Mouse (Mus musculus): Measurements from ENCODE around the gene Uck2. TPM values are rescaled to one million over a fixed set of nuclear protein-coding genes. Genes with fewer than 3 reads are reported as not detected.

The Uck2 gene
- polyA plus RNA-seq, 2 experiments, result 15.3 to 42.6 TPM

- peaks cover 6% of the 10 kb centered on the region for H3K27me3 ChIP-seq (ENCODE audit: control insufficient read depth, insufficient read depth, low read length)
- ATAC-seq (ENCODE audit: insufficient read depth) (no peak), DNase-seq (ENCODE audit: low read depth in 3 of 3, low spot score in 3 of 3) (no peak)
- no peak for TF ChIP-seq EP300 (IDR thresholded peaks at IDR 0.05; ENCODE audit: low read depth)
- TF ChIP-seq CTCF (IDR thresholded peaks at IDR 0.05; ENCODE audit: low read depth), result no peak
- H3K4me1 ChIP-seq (replicated peaks; ENCODE audit: control insufficient read depth in 2 of 2, insufficient read depth in 2 of 2, low read length in 1 of 2), result peaks cover 16 to 27% of the 10 kb centered on the region in 2 experiments
- H3K9me3 ChIP-seq (ENCODE audit: control insufficient read depth, low read length), result no peaks in the 10 kb centered on the region
- peak overlapping the region; percentile 8; the same call in 1 of the 2 replicates for H3K27ac ChIP-seq
- WGBS (ENCODE audit: insufficient replicate concordance), result 71% methylated on average over 3 of the region's 3 CpGs
- H3K36me3 ChIP-seq (replicated peaks; ENCODE audit: control insufficient read depth, insufficient read depth, low read depth), result no peaks in the 10 kb centered on the region
- peak overlapping the region; percentile 99 for H3K4me2 ChIP-seq (ENCODE audit: low read depth)
- H3K4me3 ChIP-seq (ENCODE audit: insufficient read depth in 1 of 2, low read depth in 2 of 2, low read length in 2 of 2), result no peak overlapping the region
- H3K9ac ChIP-seq (replicated peaks), result peak overlapping the region; percentile 78; the same call in 1 of the 2 replicates
Observed at GRCm38 (mm10) chr1:167282112-167282511, 3.0 kb downstream of the Uck2 start.

- no peak overlapping the region for H3K27ac ChIP-seq
- WGBS (ENCODE audit: insufficient replicate concordance), result 63% methylated on average over 10 of the region's 10 CpGs
- H3K4me2 ChIP-seq (ENCODE audit: low read depth), result no peak overlapping the region
- DNase-seq (ENCODE audit: low read depth in 3 of 3, low spot score in 3 of 3) (no peak), ATAC-seq (ENCODE audit: insufficient read depth) (no peak)
- no peak overlapping the region for H3K4me3 ChIP-seq (ENCODE audit: insufficient read depth in 1 of 2, low read depth in 2 of 2, low read length in 2 of 2)
- peaks cover 11 to 22% of the 10 kb centered on the region in 2 experiments for H3K4me1 ChIP-seq (replicated peaks; ENCODE audit: control insufficient read depth in 2 of 2, insufficient read depth in 2 of 2, low read length in 1 of 2)
- no peak for TF ChIP-seq EP300 (IDR thresholded peaks at IDR 0.05; ENCODE audit: low read depth)
- no peak for TF ChIP-seq CTCF (IDR thresholded peaks at IDR 0.05; ENCODE audit: low read depth)
- no peaks in the 10 kb centered on the region for H3K36me3 ChIP-seq (replicated peaks; ENCODE audit: control insufficient read depth, insufficient read depth, low read depth)
- no peaks in the 10 kb centered on the region for H3K27me3 ChIP-seq (ENCODE audit: control insufficient read depth, insufficient read depth, low read length)
- H3K9ac ChIP-seq (replicated peaks), result no peak overlapping the region
- no peaks in the 10 kb centered on the region for H3K9me3 ChIP-seq (ENCODE audit: control insufficient read depth, low read length)
Observed at GRCm38 (mm10) chr1:167280061-167280460, 5.1 kb downstream of the Uck2 start.

- Histone ChIP-seq H3K9ac (replicated peaks) (no peak overlapping the region), H3K4me2 (ENCODE audit: low read depth) (no peak overlapping the region)
- ATAC-seq (ENCODE audit: insufficient read depth), result no peak
Observed at GRCm38 (mm10) chr1:167279160-167279715, 5.9 kb downstream of the Uck2 start.

GRCm38 (mm10) chr1:167278395-167278794, 6.7 kb downstream of the Uck2 start:
- ATAC-seq (ENCODE audit: insufficient read depth), result no peak

More at GRCm38 (mm10) chr1:167279160-167279715, 5.9 kb downstream of the Uck2 start:
- no peak overlapping the region for H3K4me3 ChIP-seq (ENCODE audit: insufficient read depth in 1 of 2, low read depth in 2 of 2, low read length in 2 of 2)
- no peak overlapping the region for H3K27ac ChIP-seq
- peaks cover 15 to 31% of the 10 kb centered on the region in 2 experiments for H3K4me1 ChIP-seq (replicated peaks; ENCODE audit: control insufficient read depth in 2 of 2, insufficient read depth in 2 of 2, low read length in 1 of 2)
- H3K36me3 ChIP-seq (replicated peaks; ENCODE audit: control insufficient read depth, insufficient read depth, low read depth), result no peaks in the 10 kb centered on the region
- DNase-seq (ENCODE audit: low read depth in 3 of 3, low spot score in 3 of 3), result no peak
- WGBS (ENCODE audit: insufficient replicate concordance), result 57% methylated on average over 13 of the region's 13 CpGs
- H3K9me3 ChIP-seq (ENCODE audit: control insufficient read depth, low read length), result no peaks in the 10 kb centered on the region
- H3K27me3 ChIP-seq (ENCODE audit: control insufficient read depth, insufficient read depth, low read length), result no peaks in the 10 kb centered on the region
- TF ChIP-seq EP300 (IDR thresholded peaks at IDR 0.05; ENCODE audit: low read depth), result no peak
- no peak for TF ChIP-seq CTCF (IDR thresholded peaks at IDR 0.05; ENCODE audit: low read depth)

GRCm38 (mm10) chr1:167274646-167275390, 10.3 kb downstream of the Uck2 start:
- ATAC-seq (ENCODE audit: insufficient read depth) (no peak), DNase-seq (ENCODE audit: low read depth in 3 of 3, low spot score in 3 of 3) (no peak)
- Histone ChIP-seq H3K4me1 (replicated peaks; ENCODE audit: control insufficient read depth in 2 of 2, insufficient read depth in 2 of 2, low read length in 1 of 2) (peaks cover 40 to 54% of the 10 kb centered on the region in 2 experiments), H3K36me3 (replicated peaks; ENCODE audit: control insufficient read depth, insufficient read depth, low read depth) (no peaks in the 10 kb centered on the region), H3K4me2 (ENCODE audit: low read depth) (peak overlapping the region; percentile 4; the same call in 1 of the 2 replicates), H3K27ac (no peak overlapping the region; the same call in 1 of the 2 replicates), H3K4me3 (ENCODE audit: insufficient read depth in 1 of 2, low read depth in 2 of 2, low read length in 2 of 2) (no peak overlapping the region), H3K27me3 (ENCODE audit: control insufficient read depth, insufficient read depth, low read length) (no peaks in the 10 kb centered on the region), H3K9me3 (ENCODE audit: control insufficient read depth, low read length) (no peaks in the 10 kb centered on the region), H3K9ac (replicated peaks) (no peak overlapping the region; the same call in 1 of the 2 replicates)
- 70% methylated on average over 12 of the region's 12 CpGs for WGBS (ENCODE audit: insufficient replicate concordance)
- no peak for TF ChIP-seq EP300 (IDR thresholded peaks at IDR 0.05; ENCODE audit: low read depth)
- TF ChIP-seq CTCF (IDR thresholded peaks at IDR 0.05; ENCODE audit: low read depth), result no peak

More at GRCm38 (mm10) chr1:167278395-167278794, 6.7 kb downstream of the Uck2 start:
- WGBS (ENCODE audit: insufficient replicate concordance), result 75% methylated on average over 6 of the region's 6 CpGs
- TF ChIP-seq CTCF (IDR thresholded peaks at IDR 0.05; ENCODE audit: low read depth), result no peak
- no peak for TF ChIP-seq EP300 (IDR thresholded peaks at IDR 0.05; ENCODE audit: low read depth)
- Histone ChIP-seq H3K27ac (no peak overlapping the region), H3K36me3 (replicated peaks; ENCODE audit: control insufficient read depth, insufficient read depth, low read depth) (no peaks in the 10 kb centered on the region), H3K4me1 (replicated peaks; ENCODE audit: control insufficient read depth in 2 of 2, insufficient read depth in 2 of 2, low read length in 1 of 2) (peaks cover 24 to 39% of the 10 kb centered on the region in 2 experiments), H3K27me3 (ENCODE audit: control insufficient read depth, insufficient read depth, low read length) (no peaks in the 10 kb centered on the region), H3K9ac (replicated peaks) (no peak overlapping the region), H3K9me3 (ENCODE audit: control insufficient read depth, low read length) (no peaks in the 10 kb centered on the region), H3K4me2 (ENCODE audit: low read depth) (no peak overlapping the region), H3K4me3 (ENCODE audit: insufficient read depth in 1 of 2, low read depth in 2 of 2, low read length in 2 of 2) (no peak overlapping the region)
- DNase-seq (ENCODE audit: low read depth in 3 of 3, low spot score in 3 of 3), result no peak

Measured in liver, embryonic 14.5 days (tissue).